Mouse (Mus musculus) kidney, embryonic 16.5 days (tissue): ENCODE measurements around the gene Slc24a3. TPM values are rescaled to one million over a fixed set of nuclear protein-coding genes. Genes with fewer than 3 reads are reported as not detected.

Experiments
- ATAC-seq: fragments of 200-750 bp; cut with Nextera tagmentation; 2 replicates; pipeline ENCODE4 v1.8.0; 2017; ENCODE audit warnings: moderate TSS enrichment; ENCODE audit not compliant: low FRiP score, low TSS enrichment
- H3K27ac ChIP-seq: fragments of 300-500 bp; sonication (generic); 2 replicates; pipeline ENCODE4 v1.5.1; 2014; ENCODE audit warnings: low read length
- H3K27me3 ChIP-seq: fragments of 300-500 bp; sonication (generic); 2 replicates; pipeline ENCODE4 v1.6.1; 2014; ENCODE audit warnings: low read length, control low read depth, mixed read lengths; ENCODE audit not compliant: insufficient read depth
- H3K36me3 ChIP-seq: fragments of 300-500 bp; sonication (generic); 2 replicates; pipeline ENCODE4 v1.6.1; 2014; ENCODE audit warnings: low read length, control low read depth, mixed read lengths; ENCODE audit not compliant: insufficient read depth
- H3K4me1 ChIP-seq: fragments of 300-500 bp; sonication (generic); 2 replicates; pipeline ENCODE4 v1.6.1; 2014; ENCODE audit warnings: low read length, control low read depth, mixed read lengths; ENCODE audit not compliant: insufficient read depth
- H3K4me2 ChIP-seq: fragments of 300-500 bp; sonication (generic); replicated peaks from 2 replicates; pipeline ENCODE4 v1.6.1; 2014; ENCODE audit warnings: low read depth, low read length
- H3K4me3 ChIP-seq: fragments of 300-500 bp; sonication (generic); 2 replicates; pipeline ENCODE4 v1.5.1; 2014; ENCODE audit warnings: mild to moderate bottlenecking, low read length
- H3K9ac ChIP-seq: fragments of 300-500 bp; sonication (generic); replicated peaks from 2 replicates; pipeline ENCODE4 v1.6.1; 2014; ENCODE audit warnings: low read length
- H3K9me3 ChIP-seq: fragments of 300-500 bp; sonication (generic); 2 replicates; pipeline ENCODE4 v1.6.1; 2016; ENCODE audit warnings: low read length, control low read depth
- whole genome bisulfite sequencing: fragments of 180-500 bp; shearing (Covaris S2); extraction: QIAGEN DNeasy Blood & Tissue Kit; methylation state at CpG from one replicate; pipeline ENCODE4 v1.1.7; 2014; 5-methylcytosine and 5-hydroxymethylcytosine counted together
- polyA plus RNA-seq: library from polyadenylated mRNA; unstranded; fragments of >200 nt; fragmentation: Nextera tagmentation; extraction: Ambion mirVana; gene quantifications from 2 replicates; pipeline ENCODE4 v1.2.1, GENCODE M21; 2015

Gene Slc24a3
- polyA plus RNA-seq, 1 experiment from 2014 or later, result 1.0 TPM

DNA sequence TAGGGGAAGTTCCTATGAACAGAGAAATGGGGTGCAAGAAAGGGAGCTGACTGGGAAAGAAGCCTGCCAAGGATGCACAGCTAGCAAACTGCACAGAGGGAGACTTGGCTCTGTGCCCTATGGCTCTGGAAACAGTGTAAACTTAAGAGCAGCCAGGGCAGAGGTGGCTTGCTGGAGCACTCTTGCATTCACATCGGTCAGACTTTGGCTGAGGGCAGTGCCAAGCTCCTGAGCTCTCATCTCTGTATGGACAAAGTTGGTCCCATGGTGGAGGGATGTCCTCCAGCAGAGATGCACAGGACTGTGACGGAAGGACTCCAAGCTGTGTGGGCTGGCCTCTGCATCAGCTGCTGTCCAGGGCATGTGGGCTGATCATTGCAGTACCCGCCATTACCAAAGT lies 516.0 kb downstream of the Slc24a3 start:
- Histone ChIP-seq H3K9ac (no peak overlapping the region), H3K9me3 (no peaks in the 10 kb centered on the region), H3K36me3 (0 out of 2 replicates have a peak, but pooled peaks cover 4% of the 10 kb centered on the region), H3K4me2 (no peak overlapping the region), H3K4me1 (peaks cover 56% of the 10 kb centered on the region), H3K27me3 (no peaks in the 10 kb centered on the region), H3K4me3 (no peak overlapping the region), H3K27ac (peak overlapping the region; percentile 28; the same call in 1 of the 2 replicates)
- ATAC-seq, result peak; percentile 64
- 55% methylated on average over 3 of the region's 3 CpGs for WGBS

DNA sequence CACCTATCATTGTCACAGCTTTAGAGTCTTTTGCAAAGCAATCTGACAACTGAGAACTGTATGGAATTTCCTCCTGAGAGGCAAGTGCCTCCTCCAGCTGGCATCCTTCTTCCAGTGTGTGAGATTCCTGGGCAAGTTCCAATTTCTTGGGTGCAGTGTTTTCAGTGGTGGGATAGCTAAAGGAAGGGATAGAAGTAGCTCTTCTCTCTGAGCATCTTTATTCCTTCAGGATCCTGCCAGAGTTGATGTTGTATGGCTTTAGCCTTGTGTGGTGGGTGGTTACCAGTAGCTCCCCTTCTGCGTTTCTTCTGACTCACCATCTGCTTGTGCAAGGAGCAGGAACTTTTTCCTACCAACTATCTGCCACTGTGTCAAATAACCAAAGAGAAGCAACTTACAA lies 516.6 kb downstream of the Slc24a3 start:
- Histone ChIP-seq H3K4me2 (no peak overlapping the region), H3K27me3 (no peaks in the 10 kb centered on the region), H3K4me3 (no peak overlapping the region), H3K9me3 (no peaks in the 10 kb centered on the region), H3K36me3 (0 out of 2 replicates have a peak, but pooled peaks cover 4% of the 10 kb centered on the region), H3K4me1 (peaks cover 53% of the 10 kb centered on the region), H3K9ac (no peak overlapping the region), H3K27ac (no peak overlapping the region)
- no peak for ATAC-seq
- 91% methylated on average over 1 of the region's 1 CpGs for WGBS

DNA sequence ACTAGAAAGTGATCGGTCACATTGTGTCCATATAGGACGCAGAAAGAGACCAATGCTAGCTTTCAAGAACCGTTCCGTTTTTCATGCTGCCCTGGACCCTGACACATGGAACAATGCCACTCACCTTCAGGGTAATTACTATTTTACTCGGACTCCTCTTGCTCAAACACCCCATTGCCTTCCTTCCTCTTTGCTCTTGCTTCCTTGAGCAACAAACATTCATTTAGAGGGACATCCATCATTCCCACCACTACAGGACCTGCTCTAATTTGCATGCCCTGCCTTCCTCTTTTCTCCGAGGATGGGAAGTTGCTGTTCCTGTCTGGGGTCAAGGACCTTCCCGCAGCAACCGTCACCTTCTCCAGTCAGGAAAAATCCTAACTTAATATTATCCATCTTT lies 517.3 kb downstream of the Slc24a3 start:
- Histone ChIP-seq H3K36me3 (0 out of 2 replicates have a peak, but pooled peaks cover 4% of the 10 kb centered on the region), H3K4me2 (no peak overlapping the region), H3K27ac (no peak overlapping the region), H3K9ac (no peak overlapping the region), H3K4me3 (no peak overlapping the region), H3K4me1 (peaks cover 54% of the 10 kb centered on the region), H3K9me3 (no peaks in the 10 kb centered on the region), H3K27me3 (no peaks in the 10 kb centered on the region)
- ATAC-seq, result no peak
- whole genome bisulfite sequencing, result 72% methylated on average over 8 of the region's 8 CpGs

DNA sequence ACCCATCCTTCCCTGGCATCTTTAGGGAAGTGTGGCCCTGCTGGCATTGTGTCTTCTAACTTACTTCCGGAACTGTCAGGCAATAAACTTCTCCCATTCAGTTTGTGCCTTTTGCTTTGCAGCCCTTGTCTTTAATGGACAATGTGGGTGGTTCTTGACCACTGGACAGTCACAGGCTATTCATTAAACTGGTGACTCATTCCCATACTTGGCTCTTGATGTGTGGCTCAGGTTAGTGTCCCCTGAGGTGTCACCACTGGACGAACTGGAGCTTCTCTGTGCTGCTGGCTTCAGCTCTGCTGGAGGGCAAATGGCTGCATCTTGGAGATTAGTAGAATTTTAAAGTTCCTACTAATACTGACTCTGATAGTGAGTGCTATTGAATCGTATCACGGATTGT lies 518.5 kb downstream of the Slc24a3 start:
- Histone ChIP-seq H3K4me3 (no peak overlapping the region), H3K4me1 (peaks cover 48% of the 10 kb centered on the region), H3K4me2 (no peak overlapping the region), H3K36me3 (0 out of 2 replicates have a peak, but pooled peaks cover 4% of the 10 kb centered on the region), H3K9me3 (no peaks in the 10 kb centered on the region), H3K9ac (no peak overlapping the region), H3K27me3 (no peaks in the 10 kb centered on the region), H3K27ac (no peak overlapping the region)
- ATAC-seq, result no peak; the same call in 1 of the 2 replicates
- 75% methylated on average over 4 of the region's 4 CpGs for WGBS

DNA sequence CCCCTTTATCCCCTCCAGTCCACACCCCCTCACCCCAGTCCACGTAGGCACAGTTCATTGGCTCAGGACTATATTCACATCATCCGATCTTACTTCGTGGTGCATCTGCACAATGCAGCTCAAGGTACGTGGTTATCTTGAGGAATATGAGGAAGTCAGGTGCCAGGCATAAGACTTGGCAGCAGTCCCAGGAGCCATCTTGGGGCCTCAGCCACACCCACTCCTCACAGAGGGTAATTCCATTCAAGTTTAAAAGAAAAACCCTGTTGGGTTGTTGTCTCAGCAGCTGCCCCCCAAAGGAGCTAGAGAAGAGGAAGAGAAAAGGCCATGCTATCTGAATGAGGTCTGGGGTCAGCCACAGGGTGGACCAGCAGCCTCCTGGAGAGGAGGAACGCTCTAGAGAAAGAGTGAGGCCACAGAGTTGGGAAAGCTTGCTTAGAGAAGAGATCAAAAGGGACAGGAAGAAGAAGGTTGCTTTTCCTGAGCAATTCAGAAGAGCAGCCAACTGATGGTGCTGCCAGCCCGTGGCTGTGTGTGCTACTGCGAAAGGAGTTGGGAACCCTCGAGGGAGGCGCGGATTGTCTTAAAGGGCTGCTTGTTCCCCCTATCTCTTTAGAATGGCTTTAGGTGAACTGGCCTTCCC lies 523.9 kb downstream of the Slc24a3 start:
- WGBS, result 87% methylated on average over 10 of the region's 10 CpGs
- H3K27ac ChIP-seq, result no peak overlapping the region

More for the DNA sequence above, 523.9 kb downstream of the Slc24a3 start:
- no peaks in the 10 kb centered on the region for H3K9me3 ChIP-seq
- H3K4me3 ChIP-seq, result no peak overlapping the region
- no peaks in the 10 kb centered on the region for H3K27me3 ChIP-seq
- no peak overlapping the region for H3K9ac ChIP-seq
- no peak for ATAC-seq
- peaks cover 14% of the 10 kb centered on the region for H3K4me1 ChIP-seq
- 0 out of 2 replicates have a peak, but pooled peaks cover 4% of the 10 kb centered on the region for H3K36me3 ChIP-seq
- H3K4me2 ChIP-seq, result no peak overlapping the region
